Mouse (Mus musculus): ENCODE measurements at regions not wholly inside any gene's neighbourhood (a gene's known extent, or its start where the extent isn't known, plus 50 kb on each side); places are given as distances from the start of the nearest gene placed in this dataset.

GRCm38 (mm10) chr12:106607655-106608337, 597.8 kb downstream of the Vrk1 start:
- no peak for DNase-seq

- no peak for DNase-seq
These were observed 608.7 kb downstream of the Vrk1 start for GRCm38 (mm10) chr12:106618684-106619083.

DNA sequence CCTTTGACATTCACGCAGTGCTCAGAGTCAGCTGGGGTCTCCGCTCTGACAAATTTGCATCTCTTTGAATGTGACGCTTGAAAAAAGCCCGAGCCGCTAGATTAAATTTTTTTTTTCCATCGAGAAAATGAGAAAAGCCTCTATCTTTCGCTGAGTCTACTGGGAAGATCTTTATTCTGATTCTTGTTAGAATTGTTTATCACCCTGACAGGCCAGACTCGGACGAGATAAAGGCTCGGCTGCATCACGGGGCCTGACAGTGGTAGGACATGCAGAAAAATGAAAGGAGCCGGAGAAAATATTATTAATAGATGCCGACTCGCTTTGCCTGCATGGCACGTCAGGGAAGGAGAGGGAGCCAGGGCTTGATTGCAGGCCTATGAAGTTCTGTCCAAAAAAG, 616.8 kb downstream of the Vrk1 start:
- DNase-seq = no peak

GRCm38 (mm10) chr12:106632566-106632965, 622.5 kb downstream of the Vrk1 start:
- no peak for DNase-seq

GRCm38 (mm10) chr12:106633096-106633495, 623.1 kb downstream of the Vrk1 start:
- no peak for DNase-seq

DNA sequence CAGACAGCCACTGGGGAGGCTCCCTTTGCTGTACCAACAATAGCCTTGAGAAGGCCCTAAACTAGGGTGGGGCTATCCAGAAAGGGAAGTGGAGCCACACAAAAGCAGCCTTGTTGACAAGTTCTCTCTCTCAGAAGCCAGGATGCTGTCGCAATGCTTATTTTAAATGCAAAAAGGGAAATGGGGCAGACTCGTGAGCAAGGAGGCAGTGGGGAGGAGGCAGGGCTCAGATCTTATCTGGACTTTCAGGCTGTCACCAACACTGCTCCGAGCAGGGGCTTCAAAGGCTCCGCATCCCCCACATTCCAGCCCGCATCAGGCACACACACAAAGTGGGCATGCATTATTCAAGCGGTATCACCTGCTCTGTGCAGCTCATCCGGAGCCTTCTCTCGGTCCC, 648.3 kb downstream of the Vrk1 start:
- no peak for DNase-seq

DNA sequence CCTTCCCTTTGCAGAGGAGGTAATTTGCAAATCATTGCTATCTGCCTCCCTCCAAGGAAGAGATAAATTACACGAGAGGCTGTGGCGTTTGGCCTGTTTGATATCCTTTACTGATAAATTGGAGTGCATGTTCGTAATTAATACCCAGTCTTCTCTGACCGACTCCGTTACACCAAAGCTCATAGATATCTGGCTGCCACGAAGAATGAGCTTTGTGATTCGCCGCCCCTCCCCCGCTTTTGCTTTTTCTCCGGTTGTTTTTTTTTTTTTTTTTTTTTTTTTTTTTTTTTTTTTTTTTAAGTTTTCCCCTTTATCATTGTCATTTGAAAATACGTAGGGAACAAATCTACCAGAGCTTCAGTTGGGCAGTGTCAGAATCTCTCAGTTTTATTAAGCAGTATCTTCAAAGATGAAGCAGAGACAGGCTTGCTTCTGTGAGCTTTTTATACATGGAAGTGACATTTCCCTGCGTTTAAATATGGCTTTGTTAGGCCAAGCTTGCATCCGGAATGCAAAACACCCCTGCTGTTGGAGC, 663.3 kb downstream of the Vrk1 start:
- no peak for DNase-seq

- no peak for DNase-seq
These were observed 664.7 kb downstream of the Vrk1 start for GRCm38 (mm10) chr12:106674741-106675140.

GRCm38 (mm10) chr12:106676136-106676535, 666.1 kb downstream of the Vrk1 start:
- no peak for DNase-seq

GRCm38 (mm10) chr12:106676566-106676965, 666.5 kb downstream of the Vrk1 start:
- DNase-seq = no peak

DNA sequence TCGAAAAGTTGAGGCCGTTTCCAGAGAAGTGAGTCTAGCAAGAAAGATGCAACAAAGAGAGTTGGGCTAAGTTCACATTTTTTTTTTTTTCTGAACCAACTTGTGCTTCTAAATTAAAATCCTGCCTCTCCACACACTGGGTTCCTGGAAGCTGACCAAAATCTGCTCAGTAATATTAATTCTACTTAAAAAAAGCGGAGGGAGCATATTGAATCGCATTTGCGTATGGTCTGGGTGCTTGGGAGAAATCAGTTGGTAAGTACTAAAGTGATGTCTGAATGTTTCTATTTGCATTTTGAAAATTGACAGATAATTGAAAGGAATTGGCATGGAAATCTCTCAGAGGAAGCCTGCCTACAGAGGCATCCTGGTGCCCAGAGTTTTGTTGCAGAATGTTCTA, 676.0 kb downstream of the Vrk1 start:
- no peak for DNase-seq

DNA sequence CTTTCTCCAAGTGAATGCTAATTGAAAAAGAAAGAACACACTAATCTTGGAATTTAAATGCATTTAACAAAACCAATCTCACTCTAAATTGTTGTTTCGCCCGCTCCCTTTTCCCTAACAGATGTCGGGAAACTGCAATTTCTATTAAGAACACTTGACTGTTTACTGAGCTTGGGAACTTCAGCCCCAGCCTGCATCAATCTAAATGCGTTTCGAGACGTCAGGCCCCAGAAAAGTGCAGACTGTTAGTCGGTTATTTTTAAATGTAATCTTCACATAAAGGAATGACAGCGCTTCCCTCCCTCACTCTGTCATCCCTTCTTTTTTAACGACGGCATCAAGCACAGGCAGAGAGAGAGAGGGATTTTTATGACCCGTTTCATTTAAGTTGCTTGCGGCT, 677.7 kb downstream of the Vrk1 start:
- DNase-seq = no peak

- no peak for DNase-seq
These were observed 678.2 kb downstream of the Vrk1 start for GRCm38 (mm10) chr12:106688156-106688740.

DNA sequence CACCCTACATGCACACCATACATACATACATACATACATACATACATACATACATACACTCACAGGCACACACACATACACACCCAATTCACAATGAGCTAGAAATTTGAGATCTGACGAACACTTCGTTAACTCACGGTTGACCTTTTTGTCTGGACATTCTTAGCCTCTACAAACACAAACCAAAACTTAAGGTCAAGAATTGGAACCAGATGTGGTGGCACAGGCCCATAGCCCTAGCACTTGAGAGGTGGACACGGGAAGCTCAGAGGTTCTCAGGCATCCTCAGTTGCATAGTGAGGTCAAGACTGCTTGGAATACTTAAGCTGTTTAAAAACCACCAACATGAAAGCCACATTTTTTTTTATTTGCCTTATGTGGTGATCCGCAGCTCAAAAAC, 692.9 kb downstream of the Vrk1 start:
- no peak for DNase-seq

- DNase-seq = no peak
These were observed 711.4 kb downstream of the Vrk1 start for GRCm38 (mm10) chr12:106721271-106722009.

DNA sequence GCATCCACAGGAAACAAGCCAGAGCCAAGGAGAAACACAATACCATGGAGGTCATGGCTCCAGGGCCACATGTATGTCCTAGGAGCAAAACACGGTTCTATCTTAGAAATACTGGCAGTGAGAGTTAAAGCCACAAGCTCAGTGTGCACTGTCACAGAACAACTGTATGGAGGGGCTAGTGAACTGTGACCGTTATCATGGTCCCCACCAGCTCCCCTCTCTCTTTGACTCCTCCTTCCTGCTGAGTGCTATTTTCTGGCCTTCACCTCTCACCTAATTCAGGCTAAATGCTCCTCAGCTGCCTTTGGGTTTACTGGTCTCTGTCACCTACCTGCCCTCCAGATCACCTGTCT, 712.0 kb downstream of the Vrk1 start:
- DNase-seq = no peak

GRCm38 (mm10) chr12:106722761-106723160, 712.7 kb downstream of the Vrk1 start:
- DNase-seq = no peak

GRCm38 (mm10) chr12:106726920-106727319, 716.9 kb downstream of the Vrk1 start:
- no peak for DNase-seq

DNA sequence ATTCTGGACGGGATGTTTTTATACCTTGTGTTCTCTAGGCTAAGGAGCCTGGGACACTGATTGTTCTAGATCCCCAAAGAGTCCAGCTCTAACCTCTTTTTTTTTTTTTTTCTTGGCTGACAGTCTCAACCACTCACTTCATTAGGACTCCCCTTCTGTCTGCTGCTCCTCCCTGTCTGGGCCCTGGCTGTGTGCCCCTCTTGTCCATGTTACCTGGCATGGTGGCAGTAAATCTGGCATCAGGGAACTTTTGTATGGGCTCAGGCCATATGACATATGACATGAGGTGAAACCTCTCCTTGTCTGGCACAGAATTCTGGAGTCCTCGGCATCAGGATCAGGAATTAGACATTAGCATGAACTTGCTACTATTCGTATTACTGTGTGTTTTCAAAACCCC, 717.5 kb downstream of the Vrk1 start:
- DNase-seq = no peak

DNA sequence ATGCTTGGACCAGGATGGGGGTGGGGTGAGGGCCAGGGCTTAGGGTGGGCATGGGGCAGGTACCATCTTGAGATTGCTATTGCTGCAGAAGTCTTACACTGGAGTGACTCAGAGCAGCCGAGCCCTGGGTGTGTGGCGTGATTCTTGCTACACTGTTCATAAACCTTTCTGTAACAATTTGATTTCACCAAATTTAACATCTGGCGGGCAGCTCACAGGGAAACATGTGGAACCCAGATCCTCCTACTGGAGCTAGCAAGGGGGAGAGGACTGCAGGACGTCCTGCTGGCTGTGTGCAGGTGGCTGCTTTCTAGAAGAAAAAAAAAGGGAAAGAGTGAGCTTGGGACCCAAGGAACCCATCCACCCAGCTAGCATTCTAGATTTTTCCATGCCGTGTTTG, 719.7 kb downstream of the Vrk1 start:
- DNase-seq = no peak

- no peak for DNase-seq
These were observed 722.3 kb downstream of the Vrk1 start for GRCm38 (mm10) chr12:106732108-106732857.

DNA sequence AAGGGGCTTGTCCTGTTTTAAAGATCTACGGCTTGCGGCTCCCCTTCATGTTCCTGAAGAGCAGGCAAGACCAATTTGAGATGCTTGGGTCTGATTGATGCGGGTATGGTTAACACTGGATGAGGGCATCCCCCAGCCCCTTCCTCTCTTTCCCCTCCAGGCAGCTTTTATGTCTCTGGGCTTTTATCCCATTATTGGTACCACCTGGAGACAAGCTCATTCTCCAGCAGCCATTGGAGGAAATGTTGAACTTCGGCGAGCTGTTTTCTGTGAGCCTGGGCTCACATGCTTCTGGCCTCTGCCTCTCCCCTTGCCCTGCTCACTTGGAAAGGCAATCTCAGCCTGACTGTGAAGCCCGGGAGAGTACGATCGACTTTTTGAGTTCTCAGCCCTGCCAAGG, 738.7 kb downstream of the Vrk1 start:
- no peak for DNase-seq

- no peak for DNase-seq
These were observed 724.9 kb upstream of the 3110018I06Rik start for GRCm38 (mm10) chr12:106763552-106763951.

Data from kidney, adult 8-10 months (tissue).